Mouse (Mus musculus): ENCODE data around the gene Cyp26b1.

The Cyp26b1 gene

GRCm38 (mm10) chr6:84561171-84561570, 32.5 kb downstream of the Cyp26b1 start:
- DNase-seq = no peak

- no peak for DNase-seq
Observed at GRCm38 (mm10) chr6:84549852-84550437, 43.8 kb downstream of the Cyp26b1 start.

GRCm38 (mm10) chr6:84545428-84545827, 48.3 kb downstream of the Cyp26b1 start:
- DNase-seq = no peak

- DNase-seq = no peak
Observed at GRCm38 (mm10) chr6:84544359-84544758, 49.3 kb downstream of the Cyp26b1 start.

- no peak for DNase-seq
Observed at GRCm38 (mm10) chr6:84543516-84543915, 50.2 kb downstream of the Cyp26b1 start.

GRCm38 (mm10) chr6:84539924-84540323, 53.8 kb downstream of the Cyp26b1 start:
- no peak for DNase-seq

- no peak for DNase-seq
Observed at GRCm38 (mm10) chr6:84538681-84539080, 55.0 kb downstream of the Cyp26b1 start.

- no peak for DNase-seq
Observed at GRCm38 (mm10) chr6:84537611-84538197, 56.0 kb downstream of the Cyp26b1 start.

- DNase-seq = no peak
Observed at GRCm38 (mm10) chr6:84534944-84535343, 58.8 kb downstream of the Cyp26b1 start.

- no peak for DNase-seq
Observed at GRCm38 (mm10) chr6:84529912-84530311, 63.8 kb downstream of the Cyp26b1 start.

GRCm38 (mm10) chr6:84524901-84525601, 68.7 kb downstream of the Cyp26b1 start:
- DNase-seq = no peak
